Mouse (Mus musculus) cerebellum, adult 11-12 months (tissue): Measurements from ENCODE around the gene Hadh.

ENCODE experiments used
- DNase-seq: peaks from one replicate; pipeline ENCODE4 v3.0.0; 2022

Hadh gene

GRCm38 (mm10) chr3:131266366-131267050 is 5.4 kb downstream of the Hadh start:
- DNase-seq = no peak

GRCm38 (mm10) chr3:131265516-131265915 is 6.4 kb downstream of the Hadh start:
- no peak for DNase-seq

- DNase-seq = no peak
These were observed 8.0 kb downstream of the Hadh start for GRCm38 (mm10) chr3:131263766-131264486.

- no peak for DNase-seq
These were observed 11.5 kb downstream of the Hadh start for GRCm38 (mm10) chr3:131260418-131260817.

- DNase-seq = no peak
These were observed 12.4 kb downstream of the Hadh start for GRCm38 (mm10) chr3:131259392-131259965.

- DNase-seq = no peak
These were observed 13.0 kb downstream of the Hadh start for GRCm38 (mm10) chr3:131258921-131259320.

- no peak for DNase-seq
These were observed 16.4 kb downstream of the Hadh start for GRCm38 (mm10) chr3:131255399-131255981.

- DNase-seq = no peak
These were observed 16.9 kb downstream of the Hadh start for GRCm38 (mm10) chr3:131254991-131255390.

GRCm38 (mm10) chr3:131251601-131252000 is 20.3 kb downstream of the Hadh start:
- no peak for DNase-seq

- no peak for DNase-seq
These were observed 20.9 kb downstream of the Hadh start for GRCm38 (mm10) chr3:131250978-131251377.

GRCm38 (mm10) chr3:131250283-131250682 is 21.6 kb downstream of the Hadh start:
- DNase-seq = no peak

- no peak for DNase-seq
These were observed 23.5 kb downstream of the Hadh start for GRCm38 (mm10) chr3:131248444-131248843.

GRCm38 (mm10) chr3:131247851-131248250 is 24.1 kb downstream of the Hadh start:
- DNase-seq = no peak

GRCm38 (mm10) chr3:131247447-131247846 is 24.5 kb downstream of the Hadh start:
- DNase-seq = no peak

- DNase-seq = no peak
These were observed 25.3 kb downstream of the Hadh start for GRCm38 (mm10) chr3:131246579-131247046.

- DNase-seq = peak; percentile 18
These were observed 25.9 kb downstream of the Hadh start for GRCm38 (mm10) chr3:131245766-131246578.

- DNase-seq = peak; percentile 44
These were observed 33.9 kb downstream of the Hadh start for GRCm38 (mm10) chr3:131237785-131238633.

GRCm38 (mm10) chr3:131237061-131237460 is 34.8 kb downstream of the Hadh start:
- DNase-seq = no peak

- no peak for DNase-seq
These were observed 43.8 kb downstream of the Hadh start for GRCm38 (mm10) chr3:131228083-131228482.

- no peak for DNase-seq
These were observed 53.1 kb downstream of the Hadh start for GRCm38 (mm10) chr3:131218636-131219390.

GRCm38 (mm10) chr3:131214841-131215240 is 57.1 kb downstream of the Hadh start:
- DNase-seq = no peak
